Mouse (Mus musculus) gastrocnemius, adult 2 months (tissue): Measurements from ENCODE around the gene Large2. TPM values are rescaled to one million over a fixed set of nuclear protein-coding genes. Genes with fewer than 3 reads are reported as not detected.
A peak's percentile ranks its signal among the peaks of the same experiment; 100 is the strongest.
"Not testable (repeated sequence)": the region's sequence is repeated elsewhere in the genome, so short reads cannot be mapped to it uniquely, and the experiment has no call there.

ENCODE experiments used
- DNase-seq: peaks from one replicate; pipeline ENCODE4 v3.0.0; 2022
- H3K27ac ChIP-seq: fragments of 200-600 bp; 2 replicates; pipeline ENCODE4 v1.8.1; 2022; ENCODE audit warnings: mild to moderate bottlenecking
- H3K4me3 ChIP-seq: fragments of 200-600 bp; 2 replicates; pipeline ENCODE4 v1.8.1; 2022; ENCODE audit warnings: mild to moderate bottlenecking, moderate library complexity
- CTCF ChIP-seq: fragments of 200-600 bp; IDR thresholded peaks from 2 replicates; pipeline ENCODE4 v1.8.1; 2022; ENCODE audit warnings: antibody characterized with exemption, mild to moderate bottlenecking, moderate library complexity
- intact Hi-C: fragments of 180-260 bp; cut with DNase I; formaldehyde crosslinking; loops from one replicate; pipeline ENCODE4 v1.15.1; 2025
- total RNA-seq, 2 experiments: library from RNA; stranded (reverse); gene quantifications; 2 replicates each; pipeline ENCODE4 v1.2.3; 2021

Large2 gene
- total RNA-seq, 2 experiments from 2014 or later, result 0.64 TPM; not detected in 1

GRCm38 (mm10) chr2:92402591-92403326 is 28.1 kb upstream of the Large2 start:
- Histone ChIP-seq H3K27ac (peak overlapping the region; percentile 51), H3K4me3 (no peak overlapping the region)
- no peak for TF ChIP-seq CTCF
- intact Hi-C loops, result no loop called here
- no peak for DNase-seq

- Histone ChIP-seq H3K4me3 (peak within 1 kb of the TSS; percentile 76), H3K27ac (peak within 1 kb of the TSS; percentile 57)
- no peak for DNase-seq
- no peak for TF ChIP-seq CTCF
- intact Hi-C loops, result no loop called here
These were observed 26.5 kb upstream of the Large2 start, which contains the start of gene Mapk8ip1 for GRCm38 (mm10) chr2:92401091-92401561. Mapk8ip1 (minus strand) TSS chr2:92401263.

GRCm38 (mm10) chr2:92400682-92401081 is 26.0 kb upstream of the Large2 start:
- no peak for DNase-seq
- peak overlapping the region; percentile 76 for H3K4me3 ChIP-seq
- TF ChIP-seq CTCF, result no peak
- intact Hi-C loops, result no loop called here
- peak overlapping the region; percentile 57 for H3K27ac ChIP-seq

GRCm38 (mm10) chr2:92399877-92400276 is 25.2 kb upstream of the Large2 start:
- intact Hi-C loops, DNase-seq: not testable (repeated sequence)

GRCm38 (mm10) chr2:92397436-92397835 is 22.8 kb upstream of the Large2 start:
- TF ChIP-seq CTCF, result no peak
- Histone ChIP-seq H3K27ac (no peak overlapping the region), H3K4me3 (no peak overlapping the region)
- no peak for DNase-seq
- intact Hi-C loops, result no loop called here

More at GRCm38 (mm10) chr2:92399877-92400276, 25.2 kb upstream of the Large2 start:
- H3K27ac ChIP-seq, H3K4me3 ChIP-seq: not testable (repeated sequence)

GRCm38 (mm10) chr2:92395535-92395934 is 20.9 kb upstream of the Large2 start:
- intact Hi-C loops, result no loop called here
- no peak overlapping the region for H3K4me3 ChIP-seq
- H3K27ac ChIP-seq, result no peak overlapping the region
- TF ChIP-seq CTCF, result no peak
- DNase-seq, result no peak

- H3K4me3 ChIP-seq, result peak overlapping the region; percentile 66
- DNase-seq, result peak; percentile 58
- TF ChIP-seq CTCF, result no peak
- intact Hi-C loops, result no loop called here
- peak overlapping the region; percentile 76 for H3K27ac ChIP-seq
These were observed 17.9 kb upstream of the Large2 start for GRCm38 (mm10) chr2:92392318-92393264.

- intact Hi-C loops, result no loop called here
- DNase-seq, result no peak
These were observed 17.1 kb upstream of the Large2 start for GRCm38 (mm10) chr2:92391703-92392317.

GRCm38 (mm10) chr2:92391116-92391515 is 16.4 kb upstream of the Large2 start:
- no peak for TF ChIP-seq CTCF
- intact Hi-C loops, result no loop called here
- H3K27ac ChIP-seq, result peak overlapping the region; percentile 76; the same call in 1 of the 2 replicates
- DNase-seq, result no peak
- H3K4me3 ChIP-seq, result peak overlapping the region; percentile 66; the same call in 1 of the 2 replicates

More at GRCm38 (mm10) chr2:92391703-92392317, 17.1 kb upstream of the Large2 start:
- Histone ChIP-seq H3K27ac (peak overlapping the region; percentile 76), H3K4me3 (peak overlapping the region; percentile 66)
- no peak for TF ChIP-seq CTCF

GRCm38 (mm10) chr2:92390206-92390930 is 15.7 kb upstream of the Large2 start:
- no peak for TF ChIP-seq CTCF
- intact Hi-C loops, result no loop called here
- DNase-seq, result peak; percentile 67

GRCm38 (mm10) chr2:92389645-92390044 is 15.0 kb upstream of the Large2 start:
- H3K4me3 ChIP-seq, result peak overlapping the region; percentile 81
- intact Hi-C loops, result no loop called here
- DNase-seq, result no peak
- no peak for TF ChIP-seq CTCF
- H3K27ac ChIP-seq, result peak overlapping the region; percentile 84

More at GRCm38 (mm10) chr2:92390206-92390930, 15.7 kb upstream of the Large2 start:
- H3K27ac ChIP-seq, result peak overlapping the region; percentile 84; the same call in 1 of the 2 replicates
- H3K4me3 ChIP-seq, result no peak overlapping the region; the same call in 1 of the 2 replicates
